Mouse (Mus musculus) T-helper 17 cell (primary cell): Measurements from ENCODE around the gene Pitpnb.

Source experiments
- in situ Hi-C, 2 experiments: fragments of 300-600 bp; cut with MboI, MseI; formaldehyde crosslinking; loops; 1 replicate in 1 of 2; 2 replicates in 1 of 2; pipeline ENCODE4 v1.15.1; 2025; ENCODE audit warnings: high pct_unique_total_duplicates in 2 of 2

Gene Pitpnb

DNA sequence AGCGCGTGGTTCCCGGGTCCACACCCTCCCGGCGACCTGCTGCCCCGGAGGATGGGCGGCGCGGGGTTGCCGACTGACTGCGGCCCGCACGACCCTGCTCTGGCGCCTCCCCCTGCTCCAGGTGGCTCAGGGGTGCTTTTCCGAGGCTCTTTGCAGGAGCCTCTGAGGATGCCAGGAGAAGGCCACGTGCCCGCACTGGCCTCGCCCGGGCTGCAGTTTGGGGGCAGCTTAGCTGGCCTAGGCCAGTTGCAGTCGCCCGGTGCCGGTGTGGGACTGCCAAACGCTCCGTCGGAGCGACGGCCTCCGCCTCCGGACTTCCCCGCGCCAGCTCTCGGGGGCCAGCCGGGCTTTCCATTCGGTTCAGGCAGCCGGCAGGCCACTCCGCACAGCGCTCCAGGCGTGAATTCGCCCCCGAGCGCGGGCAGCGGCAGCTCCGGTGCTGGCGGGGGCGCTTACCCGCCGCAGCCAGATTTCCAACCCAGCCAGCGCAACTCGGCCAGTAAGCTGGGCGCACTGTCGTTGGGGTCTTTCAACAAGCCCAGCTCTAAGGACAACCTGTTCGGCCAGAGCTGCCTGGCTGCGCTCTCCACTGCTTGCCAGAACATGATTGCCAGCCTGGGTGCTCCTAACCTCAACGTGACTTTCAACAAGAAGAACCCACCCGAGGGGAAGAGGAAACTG lies 89.6 kb downstream of the Pitpnb start:
- in situ Hi-C loops: loop anchor here in 1 of 2 experiments (25.0 kb wide), 1 partner anchor 742 kb away; no protein-coding TSS in a partner anchor

DNA sequence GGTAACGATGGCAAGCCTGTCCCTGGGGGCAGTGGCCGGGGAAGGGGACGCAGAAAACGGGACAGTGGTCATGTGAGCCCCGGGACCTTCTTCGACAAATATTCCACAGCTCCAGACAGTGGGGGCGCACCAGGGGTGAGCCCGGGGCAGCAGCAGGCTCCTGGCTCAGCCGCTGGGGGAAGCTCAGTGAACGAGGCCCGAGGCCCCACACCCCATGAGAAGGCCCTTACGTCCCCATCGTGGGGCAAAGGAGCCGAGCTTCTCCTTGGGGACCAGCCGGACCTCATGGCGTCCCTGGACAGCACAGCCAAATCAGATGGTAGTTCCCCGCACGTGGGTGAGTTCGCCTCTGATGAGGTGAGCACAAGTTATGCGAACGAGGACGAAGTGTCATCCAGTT lies 90.3 kb downstream of the Pitpnb start:
- in situ Hi-C loops: loop anchor here in 1 of 2 experiments (25.0 kb wide), 1 partner anchor 741 kb away; no protein-coding TSS in a partner anchor

DNA sequence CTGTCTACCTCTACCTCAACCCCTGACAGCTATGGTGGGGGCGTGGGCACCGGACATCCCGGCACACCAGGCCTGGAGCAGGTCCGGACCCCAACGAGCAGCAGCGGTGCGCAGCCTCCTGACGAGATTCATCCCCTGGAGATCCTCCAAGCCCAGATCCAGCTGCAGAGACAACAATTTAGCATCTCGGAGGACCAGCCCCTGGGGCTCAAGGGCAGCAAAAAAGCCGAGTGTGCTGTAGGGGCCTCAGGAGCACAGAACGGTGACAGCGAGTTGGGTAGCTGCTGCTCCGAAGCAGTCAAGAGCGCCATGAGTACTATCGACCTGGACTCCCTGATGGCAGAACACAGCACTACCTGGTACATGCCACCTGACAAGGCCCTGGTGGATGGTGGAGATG lies 90.9 kb downstream of the Pitpnb start:
- in situ Hi-C loops: loop anchor here in 1 of 2 experiments (25.0 kb wide), 1 partner anchor 741 kb away; no protein-coding TSS in a partner anchor

DNA sequence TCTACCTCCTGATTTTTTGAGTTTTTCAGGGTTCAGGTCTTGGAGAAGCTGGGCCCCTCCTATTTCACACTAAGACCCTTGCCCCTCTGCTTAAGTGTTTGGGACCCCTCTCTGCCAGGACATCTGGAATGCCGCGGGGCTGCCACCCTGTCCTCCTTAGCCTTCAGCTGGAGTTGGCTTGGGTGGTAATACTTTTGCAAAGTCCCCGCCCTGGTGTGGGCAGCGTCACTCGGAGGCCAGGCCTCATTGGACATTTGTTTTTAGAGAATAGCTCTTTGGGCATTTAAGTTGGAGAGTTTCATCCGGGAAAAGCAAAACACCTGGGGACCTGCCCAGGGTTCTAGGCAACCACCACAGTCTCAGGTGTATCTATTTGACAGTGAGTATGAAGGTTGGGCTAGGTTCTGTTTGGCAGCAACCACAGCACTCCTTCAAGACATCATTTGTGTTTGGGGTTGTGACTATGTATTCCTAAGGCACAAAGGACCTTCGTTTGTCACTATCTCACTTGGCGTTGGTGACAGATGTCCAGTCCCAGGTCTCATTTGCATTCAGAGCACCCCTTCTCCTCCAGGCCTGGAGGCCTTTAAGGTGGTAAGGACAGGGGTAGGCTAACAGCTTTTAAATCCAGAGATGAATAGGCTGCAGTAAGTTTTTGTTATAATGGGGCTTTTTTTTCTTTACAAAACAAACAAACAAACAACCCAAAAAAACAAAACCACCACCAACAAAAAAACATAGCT lies 91.7 kb downstream of the Pitpnb start:
- in situ Hi-C loops: loop anchor here in 1 of 2 experiments (25.0 kb wide), 1 partner anchor 740 kb away; no protein-coding TSS in a partner anchor

DNA sequence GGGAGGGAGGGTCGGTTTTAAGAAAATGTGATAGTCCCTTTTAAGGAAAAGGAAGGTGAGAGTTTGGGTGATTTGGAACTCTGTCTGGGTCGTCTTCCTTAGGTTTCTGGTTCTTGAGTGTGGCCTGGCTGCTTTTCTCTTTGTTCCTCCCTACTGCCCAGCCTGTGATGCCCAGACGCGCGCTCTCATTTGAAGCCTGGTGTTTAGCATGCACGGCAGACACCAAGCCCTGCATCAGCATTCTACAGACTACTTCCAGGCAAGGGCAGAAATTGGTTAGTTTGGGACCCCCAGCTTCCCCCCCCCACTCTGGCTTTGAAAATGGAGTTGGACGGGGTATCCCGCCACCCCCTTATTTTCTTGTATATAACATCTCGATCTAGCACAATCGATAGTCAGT lies 92.4 kb downstream of the Pitpnb start:
- in situ Hi-C loops: loop anchor here in 1 of 2 experiments (25.0 kb wide), 1 partner anchor 739 kb away; no protein-coding TSS in a partner anchor

DNA sequence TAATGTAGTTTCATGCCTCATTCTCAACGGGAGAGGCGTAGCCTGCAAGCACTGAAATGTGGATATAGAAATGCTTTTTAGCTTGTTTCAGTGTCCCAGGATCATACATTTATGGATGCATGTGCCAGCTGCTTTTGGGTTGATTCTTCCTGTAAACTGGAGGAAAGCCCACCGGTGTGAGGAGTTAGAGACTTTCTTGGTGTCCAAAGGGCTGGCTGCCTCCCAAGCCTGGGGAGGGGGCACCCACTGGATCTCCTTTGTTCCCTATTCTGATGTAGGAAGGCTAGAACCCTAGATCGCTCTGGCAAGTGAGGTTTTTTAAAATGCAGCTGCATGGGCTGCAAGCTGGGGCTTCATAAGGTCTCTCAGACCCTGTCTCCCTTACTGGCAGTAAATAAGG lies 93.1 kb downstream of the Pitpnb start:
- in situ Hi-C loops: loop anchor here in 1 of 2 experiments (25.0 kb wide), 1 partner anchor 739 kb away; no protein-coding TSS in a partner anchor

DNA sequence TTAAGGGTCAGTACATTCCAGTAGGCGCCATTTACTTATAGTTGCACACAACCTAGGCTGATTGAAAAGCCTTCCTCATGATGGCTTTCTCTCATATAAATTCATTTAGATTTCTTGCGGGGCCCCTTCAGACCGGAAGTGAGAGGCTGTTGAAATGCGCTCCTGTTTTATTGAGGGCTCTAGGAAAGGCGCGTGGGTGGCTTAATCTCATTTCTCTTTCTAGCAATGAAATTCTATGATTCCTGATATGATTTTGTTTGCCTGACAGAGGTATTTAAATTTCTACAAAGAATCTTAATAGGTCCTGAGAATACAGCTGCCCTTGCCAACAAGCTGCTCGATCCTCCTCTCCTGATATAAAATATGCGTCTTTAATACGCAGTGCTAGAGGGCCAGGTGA lies 95.2 kb downstream of the Pitpnb start:
- in situ Hi-C loops: no loop called here

DNA sequence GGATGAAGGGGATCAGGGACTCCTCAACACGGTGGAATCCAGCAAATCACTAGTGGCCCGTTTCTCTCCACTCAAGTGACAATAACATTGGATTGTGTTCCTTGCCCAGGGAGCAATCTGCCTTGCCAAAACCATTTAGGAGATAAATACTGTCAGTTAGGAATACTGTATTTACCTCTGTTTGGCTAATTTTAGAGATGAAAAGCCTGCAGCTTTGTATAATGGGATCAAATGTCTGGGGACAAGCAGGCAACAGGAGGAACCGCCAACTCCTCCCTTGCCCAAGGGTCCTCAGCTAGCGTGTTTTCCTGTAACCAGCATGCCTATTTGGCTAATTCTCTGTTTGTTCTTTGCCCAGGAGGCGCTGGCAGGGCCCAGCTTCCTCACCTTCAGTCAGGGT lies 95.7 kb downstream of the Pitpnb start:
- in situ Hi-C loops: no loop called here

DNA sequence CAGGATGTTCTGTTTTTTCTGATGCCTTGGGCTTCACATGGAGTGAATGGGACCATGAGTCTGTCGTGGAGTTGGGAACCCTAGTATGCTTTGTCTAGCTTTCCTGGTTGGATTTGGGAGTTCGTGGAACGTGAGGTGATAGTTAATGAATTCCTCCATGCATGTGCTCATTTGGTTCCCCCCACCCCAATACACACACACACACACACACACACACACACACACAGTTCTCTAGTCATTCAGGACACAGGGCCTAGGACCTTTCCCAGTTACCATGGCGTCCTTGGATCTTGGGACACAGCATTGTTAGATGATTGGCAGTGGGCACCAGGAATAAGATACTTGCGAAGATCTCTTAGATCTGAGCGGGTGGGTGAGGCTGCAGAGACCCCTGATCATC lies 98.3 kb downstream of the Pitpnb start:
- in situ Hi-C loops: no loop called here

DNA sequence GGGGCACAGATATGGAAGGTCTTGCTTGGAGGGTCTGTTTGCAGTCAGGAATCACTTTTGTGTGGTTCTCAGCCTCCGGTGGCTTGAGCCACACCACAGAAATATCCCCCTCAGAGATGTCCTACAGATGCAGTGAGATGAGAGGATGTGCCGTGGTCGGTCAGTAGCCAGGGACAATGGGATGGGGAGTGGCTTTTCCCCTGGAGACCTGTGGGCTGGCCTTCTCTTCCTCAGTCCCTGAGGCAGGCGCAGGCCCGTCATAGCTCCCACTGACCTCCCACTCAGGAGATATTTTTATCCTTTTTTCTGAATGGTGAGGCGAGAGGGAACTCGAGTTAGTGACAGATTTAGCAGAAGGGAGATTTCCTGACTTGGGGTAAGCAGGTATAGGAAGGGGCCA lies 99.2 kb downstream of the Pitpnb start:
- in situ Hi-C loops: no loop called here

DNA sequence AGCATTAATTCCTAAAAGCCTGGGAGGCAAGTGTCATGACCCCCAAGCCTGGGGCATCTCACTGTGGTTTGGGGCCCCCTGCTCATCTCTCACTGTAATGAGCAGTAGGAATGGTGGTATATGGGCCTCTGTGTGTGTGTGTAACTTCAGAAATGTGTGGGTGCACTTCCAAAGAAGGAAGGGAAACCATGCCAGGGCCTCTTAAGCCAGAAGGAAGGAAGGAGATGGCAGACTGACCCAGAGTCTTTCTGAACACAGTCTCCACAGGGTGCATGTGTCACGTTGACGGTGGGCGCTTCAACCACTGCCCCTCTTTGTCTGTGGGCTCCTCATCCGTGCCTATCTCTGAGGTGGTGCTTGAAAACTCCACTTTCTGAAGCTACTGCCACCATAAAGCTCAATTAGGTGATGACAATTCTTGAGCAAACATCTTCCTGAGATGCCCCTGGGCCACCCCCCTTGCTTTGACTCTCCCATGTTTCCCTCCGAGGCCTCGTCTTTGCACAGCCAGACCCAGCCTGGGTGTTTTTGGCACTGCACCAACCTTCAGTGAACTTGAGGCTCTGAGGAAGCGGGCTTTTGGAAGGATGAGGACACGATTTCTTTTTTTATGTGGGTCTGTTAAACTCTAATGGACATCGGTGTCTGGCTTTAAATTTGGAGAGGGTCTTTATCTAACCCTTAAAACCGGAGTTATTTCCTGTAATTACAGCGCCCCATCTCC lies 100.6 kb downstream of the Pitpnb start:
- in situ Hi-C loops: no loop called here

DNA sequence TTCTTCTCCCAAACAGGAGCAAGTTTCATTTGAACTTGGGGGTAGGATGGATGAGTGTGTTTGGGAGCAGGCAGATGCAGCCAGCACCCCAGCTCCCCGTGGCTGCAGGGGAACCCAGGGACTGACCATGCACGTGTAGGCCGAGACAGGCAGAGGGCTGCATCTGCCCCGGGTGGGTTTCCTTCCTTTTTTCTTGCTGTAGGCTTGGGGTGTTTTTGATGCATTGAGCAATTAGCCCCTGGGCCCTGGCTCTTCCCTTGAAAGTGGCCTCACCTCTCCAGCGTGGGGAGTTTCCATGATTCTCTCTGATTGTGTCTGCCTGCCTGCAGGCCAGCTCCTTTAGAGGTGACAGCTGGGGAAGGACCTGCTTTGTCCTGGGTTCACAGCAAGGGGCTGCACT lies 102.3 kb downstream of the Pitpnb start:
- in situ Hi-C loops: no loop called here

DNA sequence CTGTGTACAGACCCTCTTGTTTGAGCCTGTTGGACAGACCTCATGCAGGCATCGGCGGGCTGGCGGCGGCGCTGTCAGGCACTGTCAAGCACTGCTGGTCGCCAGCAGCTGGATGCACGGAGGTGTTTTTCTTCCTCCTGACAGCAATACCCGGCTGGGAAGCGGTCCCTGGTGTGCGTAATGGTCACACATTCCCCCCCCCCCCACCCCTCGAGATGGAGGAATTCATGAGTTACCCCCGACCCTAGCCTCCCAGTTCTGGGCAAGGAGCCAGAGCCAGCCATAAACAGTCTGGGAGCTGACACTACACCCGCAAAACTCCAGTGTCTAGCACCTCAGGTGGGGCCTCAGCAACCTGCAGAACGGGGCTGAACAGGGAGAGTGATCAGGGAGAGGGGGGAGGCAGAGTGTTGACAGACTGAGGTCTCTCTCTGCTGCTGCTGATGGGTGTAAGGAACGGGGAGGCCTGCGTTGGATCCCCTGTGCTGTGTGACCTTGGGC lies 103.8 kb downstream of the Pitpnb start:
- in situ Hi-C loops: no loop called here

DNA sequence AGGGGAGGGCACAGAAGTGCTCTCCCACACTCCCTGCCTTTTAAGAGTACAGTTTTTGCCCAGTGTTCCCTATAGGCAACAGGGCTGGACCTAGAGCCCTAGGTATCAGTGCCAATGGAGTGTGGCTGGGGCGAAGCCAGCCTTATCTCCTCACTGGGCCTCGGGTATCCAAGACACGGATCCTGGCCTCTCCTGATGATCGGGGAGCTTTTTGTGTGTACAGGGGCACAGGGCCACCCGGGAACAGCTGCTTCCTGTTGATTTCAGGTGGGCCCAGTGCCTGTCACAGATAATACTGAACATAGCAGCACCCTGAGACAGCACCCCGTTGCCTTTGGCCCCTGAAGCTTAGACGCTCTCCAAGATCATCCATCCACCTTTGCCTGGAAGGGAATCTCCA lies 105.7 kb downstream of the Pitpnb start:
- in situ Hi-C loops: no loop called here

DNA sequence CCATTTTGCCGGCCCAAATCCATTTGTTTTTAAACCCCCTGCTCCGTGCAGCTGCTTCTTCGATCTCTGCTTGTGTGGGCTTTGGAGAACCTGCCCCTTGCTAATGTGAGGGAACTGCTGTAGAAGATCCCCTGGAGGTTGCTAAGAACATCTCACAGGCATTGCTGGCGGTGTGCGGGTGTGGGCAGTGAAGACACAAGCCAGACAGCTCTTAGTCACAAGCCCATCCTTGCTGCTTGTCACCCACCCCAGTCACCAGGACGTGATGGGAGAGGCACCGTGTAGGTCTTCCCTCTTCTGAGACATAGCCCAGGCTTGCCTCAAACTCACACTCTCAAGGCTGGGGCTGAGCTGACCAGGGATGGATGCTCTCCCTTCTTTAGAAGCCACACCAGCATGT lies 106.6 kb downstream of the Pitpnb start:
- in situ Hi-C loops: no loop called here
